Mouse (Mus musculus) megakaryocyte, embryonic 14.5 days (primary cell): Measurements from ENCODE around the gene Cadps2.

Experiments used
- FLI1 ChIP-seq: IDR thresholded peaks from 2 replicates; pipeline ENCODE4 v1.6.1; 2012; ENCODE audit warnings: low read length, inconsistent platforms, mixed read lengths
- GATA1 ChIP-seq: IDR thresholded peaks from 3 replicates; pipeline ENCODE4 v1.6.1; 2012; ENCODE audit warnings: mixed read lengths, low read length, inconsistent platforms, borderline replicate concordance

- TF ChIP-seq GATA1 = no peak
- TF ChIP-seq FLI1 = no peak
Measured at GRCm38 (mm10) chr6:23720401-23720800, 118.8 kb downstream of the Cadps2 start.
